Mouse (Mus musculus) splenic B cell, adult 2 months (primary cell): ENCODE results near the gene Gck.

ENCODE experiments used
- DNase-seq: peaks from one replicate; pipeline ENCODE4 v3.0.0-alpha.2; 2011; ENCODE audit warnings: low read depth, low spot score
- H3K27me3 ChIP-seq: 2 replicates; pipeline ENCODE4 v1.6.1; 2012; ENCODE audit warnings: mild to moderate bottlenecking, low read length, moderate library complexity, mixed read lengths; ENCODE audit not compliant: control insufficient read depth, poor library complexity, insufficient read depth, severe bottlenecking
- H3K36me3 ChIP-seq: 2 replicates; pipeline ENCODE4 v1.6.1; 2012; ENCODE audit warnings: mild to moderate bottlenecking, low read length, moderate library complexity, mixed read lengths; ENCODE audit not compliant: control insufficient read depth, poor library complexity, insufficient read depth, severe bottlenecking

The Gck gene

GRCm38 (mm10) chr11:5861678-5862393 lies 88.0 kb downstream of the Gck start, which contains the start of gene Aebp1:
Gene Aebp1 (plus strand): TSS chr11:5861947.
- Histone ChIP-seq H3K36me3 (no peaks in the 10 kb centered on the region), H3K27me3 (no peaks in the 10 kb centered on the region)
- peak; percentile 23 for DNase-seq

GRCm38 (mm10) chr11:5860639-5861038 lies 89.2 kb downstream of the Gck start:
- H3K27me3 ChIP-seq = no peaks in the 10 kb centered on the region
- no peak for DNase-seq
- H3K36me3 ChIP-seq = no peaks in the 10 kb centered on the region

GRCm38 (mm10) chr11:5859883-5860550 lies 89.9 kb downstream of the Gck start:
- Histone ChIP-seq H3K27me3 (no peaks in the 10 kb centered on the region), H3K36me3 (no peaks in the 10 kb centered on the region)
- no peak for DNase-seq

GRCm38 (mm10) chr11:5858723-5859122 lies 91.2 kb downstream of the Gck start:
- Histone ChIP-seq H3K36me3 (no peaks in the 10 kb centered on the region), H3K27me3 (no peaks in the 10 kb centered on the region)
- peak; percentile 34 for DNase-seq

GRCm38 (mm10) chr11:5856479-5857130 lies 93.3 kb downstream of the Gck start:
- DNase-seq = no peak
- no peaks in the 10 kb centered on the region for H3K27me3 ChIP-seq
- no peaks in the 10 kb centered on the region for H3K36me3 ChIP-seq

GRCm38 (mm10) chr11:5855902-5856301 lies 94.0 kb downstream of the Gck start:
- no peak for DNase-seq
- H3K36me3 ChIP-seq = no peaks in the 10 kb centered on the region

GRCm38 (mm10) chr11:5855481-5855880 lies 94.4 kb downstream of the Gck start:
- Histone ChIP-seq H3K27me3 (no peaks in the 10 kb centered on the region), H3K36me3 (no peaks in the 10 kb centered on the region)
- no peak for DNase-seq

More at GRCm38 (mm10) chr11:5855902-5856301, 94.0 kb downstream of the Gck start:
- no peaks in the 10 kb centered on the region for H3K27me3 ChIP-seq

- H3K27me3 ChIP-seq = no peaks in the 10 kb centered on the region
- no peak for DNase-seq
- H3K36me3 ChIP-seq = no peaks in the 10 kb centered on the region
Observed at GRCm38 (mm10) chr11:5852314-5852713, 97.6 kb downstream of the Gck start.

- Histone ChIP-seq H3K36me3 (no peaks in the 10 kb centered on the region), H3K27me3 (no peaks in the 10 kb centered on the region)
- no peak for DNase-seq
Observed at GRCm38 (mm10) chr11:5851021-5851736, 98.7 kb downstream of the Gck start.
